In genomic region chr2:152481726-152482125, GRCm38 (mm10) we compare ENCODE assay signal across 20 mouse cellular contexts. TPM values are rescaled to one million over a fixed set of nuclear protein-coding genes. Genes with fewer than 3 reads are reported as not detected.
"Had no signal": no experiment of that assay in that cellular context is flagged by ENCODE, and none has a peak within 500 bp of the region (broad histone marks: within the 10 kb centered on the region; RNA-seq: fewer than 3 reads in every experiment).

No protein-coding gene starts in this region.

- H3K27me3 ChIP-seq: liver, embryonic 12.5 days; lung, embryonic 15.5 days; midbrain, embryonic 13.5 days; midbrain, embryonic 15.5 days; neural tube, embryonic 12.5 days; stomach, embryonic 15.5 days had no signal

- H3K9me3 ChIP-seq: liver, embryonic 12.5 days; lung, embryonic 15.5 days; midbrain, embryonic 13.5 days; midbrain, embryonic 15.5 days; neural tube, embryonic 12.5 days; stomach, embryonic 15.5 days had no signal

- H3K9ac ChIP-seq: liver, embryonic 12.5 days; liver, embryonic 14.5 days; lung, embryonic 15.5 days; midbrain, embryonic 13.5 days; midbrain, embryonic 15.5 days; neural tube, embryonic 12.5 days; stomach, embryonic 15.5 days had no signal

- H3K4me2 ChIP-seq: liver, embryonic 12.5 days; lung, embryonic 15.5 days; midbrain, embryonic 11.5 days; midbrain, embryonic 13.5 days; midbrain, embryonic 15.5 days; neural tube, embryonic 12.5 days; stomach, embryonic 15.5 days had no signal

- ATAC-seq: liver, embryonic 12.5 days; midbrain, embryonic 13.5 days; midbrain, embryonic 15.5 days had no signal

- H3K36me3 ChIP-seq: liver, embryonic 12.5 days; lung, embryonic 15.5 days; midbrain, embryonic 13.5 days; midbrain, embryonic 15.5 days; neural tube, embryonic 12.5 days; stomach, embryonic 15.5 days had no signal

- H3K4me3 ChIP-seq: liver, embryonic 12.5 days; lung, embryonic 15.5 days; megakaryocyte, embryonic 14.5 days; midbrain, embryonic 13.5 days; midbrain, embryonic 15.5 days; neural tube, embryonic 12.5 days; stomach, embryonic 15.5 days had no signal

- H3K4me1 ChIP-seq: liver, embryonic 12.5 days; lung, embryonic 15.5 days; midbrain, embryonic 13.5 days; midbrain, embryonic 15.5 days; neural tube, embryonic 12.5 days; stomach, embryonic 15.5 days had no signal

- DNase-seq: right cerebral cortex, postnatal 14 days; thymus, adult 2 months; thymus, postnatal 25 days had no signal

- H3K27ac ChIP-seq: liver, embryonic 12.5 days; liver, embryonic 14.5 days; lung, embryonic 15.5 days; macrophage; midbrain, embryonic 13.5 days; midbrain, embryonic 15.5 days; neural tube, embryonic 12.5 days; stomach, embryonic 15.5 days; stomach, postnatal 0 days had no signal

RNA-seq across cellular contexts. Expression of gene Defb20, which starts 4.9 kb away (rescaled TPM):
- polyA plus RNA-seq: liver, adult 2 months; liver, embryonic 12.5 days; liver, embryonic 14.5 days; liver, embryonic 16.5 days; lung, embryonic 15.5 days; macrophage; midbrain, embryonic 11.5 days; midbrain, embryonic 13.5 days; midbrain, embryonic 15.5 days; midbrain, postnatal 0 days; neural tube, embryonic 12.5 days; neural tube, embryonic 14.5 days; spleen, adult 2 months; stomach, embryonic 15.5 days; stomach, postnatal 0 days; thymus, adult 2 months had no signal

RNA-seq across cellular contexts. Expression of gene Defb22, which starts 8.2 kb away (rescaled TPM):
- polyA plus RNA-seq: liver, adult 2 months; liver, embryonic 12.5 days; liver, embryonic 14.5 days; liver, embryonic 16.5 days; lung, embryonic 15.5 days; macrophage; midbrain, embryonic 11.5 days; midbrain, embryonic 13.5 days; midbrain, embryonic 15.5 days; midbrain, postnatal 0 days; neural tube, embryonic 12.5 days; neural tube, embryonic 14.5 days; spleen, adult 2 months; stomach, embryonic 15.5 days; stomach, postnatal 0 days; testis, adult 2 months; thymus, adult 2 months had no signal

RNA-seq across cellular contexts. Expression of gene Defb23, which starts 17.3 kb away (rescaled TPM):
- polyA plus RNA-seq: liver, adult 2 months; liver, embryonic 12.5 days; liver, embryonic 14.5 days; liver, embryonic 16.5 days; lung, embryonic 15.5 days; macrophage; midbrain, embryonic 11.5 days; midbrain, embryonic 13.5 days; midbrain, embryonic 15.5 days; midbrain, postnatal 0 days; neural tube, embryonic 12.5 days; neural tube, embryonic 14.5 days; spleen, adult 2 months; stomach, embryonic 15.5 days; stomach, postnatal 0 days; testis, adult 2 months; thymus, adult 2 months had no signal

RNA-seq across cellular contexts. Expression of gene Defb26, which starts 29.8 kb away (rescaled TPM):
- polyA plus RNA-seq: liver, adult 2 months; liver, embryonic 12.5 days; liver, embryonic 14.5 days; liver, embryonic 16.5 days; lung, embryonic 15.5 days; macrophage; midbrain, embryonic 11.5 days; midbrain, embryonic 13.5 days; midbrain, embryonic 15.5 days; midbrain, postnatal 0 days; neural tube, embryonic 12.5 days; neural tube, embryonic 14.5 days; spleen, adult 2 months; stomach, embryonic 15.5 days; stomach, postnatal 0 days; testis, adult 2 months; thymus, adult 2 months had no signal

RNA-seq across cellular contexts. Expression of gene Defb28, which starts 36.3 kb away (rescaled TPM):
- polyA plus RNA-seq: liver, adult 2 months; liver, embryonic 12.5 days; liver, embryonic 14.5 days; liver, embryonic 16.5 days; lung, embryonic 15.5 days; macrophage; midbrain, embryonic 11.5 days; midbrain, embryonic 13.5 days; midbrain, embryonic 15.5 days; midbrain, postnatal 0 days; neural tube, embryonic 12.5 days; neural tube, embryonic 14.5 days; spleen, adult 2 months; stomach, embryonic 15.5 days; stomach, postnatal 0 days; testis, adult 2 months; thymus, adult 2 months had no signal
